Mouse (Mus musculus) heart, embryonic 12.5 days (tissue): Measurements from ENCODE around the gene Arhgef3. TPM values are rescaled to one million over a fixed set of nuclear protein-coding genes. Genes with fewer than 3 reads are reported as not detected.

ENCODE experiments used
- ATAC-seq: fragments of 200-750 bp; cut with Nextera tagmentation; 2 replicates; pipeline ENCODE4 v1.8.0; 2017; ENCODE audit warnings: moderate TSS enrichment, moderate library complexity; ENCODE audit not compliant: insufficient number of reproducible peaks, low FRiP score
- H3K27ac ChIP-seq: fragments of 300-500 bp; sonication (generic); 2 replicates; pipeline ENCODE4 v1.5.1; 2016; ENCODE audit warnings: mild to moderate bottlenecking, moderate library complexity; ENCODE audit not compliant: poor library complexity, severe bottlenecking
- H3K27me3 ChIP-seq: fragments of 300-500 bp; sonication (generic); replicated peaks from 2 replicates; pipeline ENCODE4 v1.6.1; 2016; ENCODE audit warnings: mild to moderate bottlenecking, moderate library complexity
- H3K36me3 ChIP-seq: fragments of 300-500 bp; sonication (generic); 2 replicates; pipeline ENCODE4 v1.6.1; 2016; ENCODE audit warnings: mild to moderate bottlenecking, moderate library complexity
- H3K4me1 ChIP-seq: fragments of 300-500 bp; sonication (generic); replicated peaks from 2 replicates; pipeline ENCODE4 v1.6.1; 2016; ENCODE audit warnings: mild to moderate bottlenecking
- H3K4me2 ChIP-seq: fragments of 300-500 bp; sonication (generic); 2 replicates; pipeline ENCODE4 v1.6.1; 2016; ENCODE audit warnings: mild to moderate bottlenecking, moderate library complexity
- H3K4me3 ChIP-seq: fragments of 300-500 bp; sonication (generic); 2 replicates; pipeline ENCODE4 v1.5.1; 2016; ENCODE audit warnings: mild to moderate bottlenecking
- H3K9ac ChIP-seq: fragments of 300-500 bp; sonication (generic); 2 replicates; pipeline ENCODE4 v1.6.1; 2016; ENCODE audit warnings: mild to moderate bottlenecking, moderate library complexity
- H3K9me3 ChIP-seq: fragments of 300-500 bp; sonication (generic); replicated peaks from 2 replicates; pipeline ENCODE4 v1.6.1; 2016; ENCODE audit warnings: mild to moderate bottlenecking, moderate library complexity
- WGBS: fragments of 180-500 bp; shearing (Covaris S2); methylation state at CpG from one replicate; pipeline ENCODE4 v1.1.7; 2016; 5-methylcytosine and 5-hydroxymethylcytosine counted together
- polyA plus RNA-seq: library from polyadenylated mRNA; unstranded; fragments of >200 nt; fragmentation: Nextera tagmentation; extraction: Ambion mirVana; gene quantifications from 2 replicates; pipeline ENCODE4 v1.2.1, GENCODE M21; 2016

The Arhgef3 gene
- polyA plus RNA-seq, 1 experiment from 2014 or later = 17.6 TPM

GRCm38 (mm10) chr14:27348656-27349055 is 234.0 kb downstream of the Arhgef3 start:
- Histone ChIP-seq H3K4me1 (peaks cover 63% of the 10 kb centered on the region), H3K27ac (peak overlapping the region; percentile 70), H3K9ac (no peak overlapping the region), H3K9me3 (0 out of 2 replicates have a peak, but pooled peaks cover 6% of the 10 kb centered on the region), H3K4me2 (no peak overlapping the region), H3K4me3 (no peak overlapping the region), H3K27me3 (no peaks in the 10 kb centered on the region), H3K36me3 (peaks cover 4% of the 10 kb centered on the region; the same call in 1 of the 2 replicates)
- WGBS = 86% methylated on average over 4 of the region's 4 CpGs
- no peak for ATAC-seq

- Histone ChIP-seq H3K36me3 (no peaks in the 10 kb centered on the region; the same call in 1 of the 2 replicates), H3K27ac (peak overlapping the region; percentile 87), H3K27me3 (no peaks in the 10 kb centered on the region), H3K9ac (no peak overlapping the region), H3K4me2 (no peak overlapping the region), H3K9me3 (0 out of 2 replicates have a peak, but pooled peaks cover 3% of the 10 kb centered on the region), H3K4me1 (peaks cover 63% of the 10 kb centered on the region), H3K4me3 (no peak overlapping the region)
- 45% methylated on average over 3 of the region's 3 CpGs for WGBS
- no peak for ATAC-seq
Observed at GRCm38 (mm10) chr14:27349120-27349519, 234.4 kb downstream of the Arhgef3 start.

- ATAC-seq = peak; percentile 62; the same call in 1 of the 2 replicates
- Histone ChIP-seq H3K9me3 (0 out of 2 replicates have a peak, but pooled peaks cover 3% of the 10 kb centered on the region), H3K27me3 (no peaks in the 10 kb centered on the region), H3K27ac (peak overlapping the region; percentile 87), H3K36me3 (no peaks in the 10 kb centered on the region), H3K4me2 (no peak overlapping the region), H3K9ac (0 out of 2 replicates have a peak overlapping the region, but pooled peaks have one; percentile 22), H3K4me1 (peaks cover 61% of the 10 kb centered on the region), H3K4me3 (no peak overlapping the region)
- WGBS = 41% methylated on average over 17 of the region's 17 CpGs
Observed at GRCm38 (mm10) chr14:27349828-27350729, 235.4 kb downstream of the Arhgef3 start.

- no peaks in the 10 kb centered on the region for H3K36me3 ChIP-seq
- H3K9ac ChIP-seq = no peak overlapping the region; the same call in 1 of the 2 replicates
- H3K4me2 ChIP-seq = no peak overlapping the region
- H3K27ac ChIP-seq = peak overlapping the region; percentile 87
- WGBS = 38% methylated on average over 5 of the region's 5 CpGs
- ATAC-seq = peak; percentile 26; the same call in 1 of the 2 replicates
- no peak overlapping the region for H3K4me3 ChIP-seq
- H3K27me3 ChIP-seq = no peaks in the 10 kb centered on the region
- peaks cover 55% of the 10 kb centered on the region for H3K4me1 ChIP-seq
- H3K9me3 ChIP-seq = 0 out of 2 replicates have a peak, but pooled peaks cover 3% of the 10 kb centered on the region
Observed at GRCm38 (mm10) chr14:27351051-27351475, 236.4 kb downstream of the Arhgef3 start.

- Histone ChIP-seq H3K9ac (no peak overlapping the region; the same call in 1 of the 2 replicates), H3K9me3 (0 out of 2 replicates have a peak, but pooled peaks cover 3% of the 10 kb centered on the region), H3K36me3 (no peaks in the 10 kb centered on the region), H3K27me3 (no peaks in the 10 kb centered on the region), H3K4me2 (no peak overlapping the region), H3K27ac (peak overlapping the region; percentile 87), H3K4me1 (peaks cover 54% of the 10 kb centered on the region), H3K4me3 (no peak overlapping the region)
- WGBS = 37% methylated on average over 4 of the region's 4 CpGs
- no peak for ATAC-seq
Observed at GRCm38 (mm10) chr14:27351476-27352079, 236.9 kb downstream of the Arhgef3 start.

- ATAC-seq = no peak
- no peak overlapping the region for H3K4me2 ChIP-seq
- no peaks in the 10 kb centered on the region for H3K36me3 ChIP-seq
- H3K9me3 ChIP-seq = 0 out of 2 replicates have a peak, but pooled peaks cover 3% of the 10 kb centered on the region
- no peaks in the 10 kb centered on the region for H3K27me3 ChIP-seq
- WGBS = 82% methylated on average over 5 of the region's 5 CpGs
- H3K4me1 ChIP-seq = peaks cover 51% of the 10 kb centered on the region
- peak overlapping the region; percentile 28; the same call in 1 of the 2 replicates for H3K27ac ChIP-seq
- H3K9ac ChIP-seq = no peak overlapping the region
- no peak overlapping the region for H3K4me3 ChIP-seq
Observed at GRCm38 (mm10) chr14:27352470-27352869, 237.8 kb downstream of the Arhgef3 start.

- no peaks in the 10 kb centered on the region for H3K9me3 ChIP-seq
- H3K4me1 ChIP-seq = peaks cover 32% of the 10 kb centered on the region
- 81% methylated on average over 6 of the region's 6 CpGs for WGBS
- no peak overlapping the region for H3K27ac ChIP-seq
- H3K36me3 ChIP-seq = no peaks in the 10 kb centered on the region
- no peak overlapping the region for H3K4me2 ChIP-seq
- no peaks in the 10 kb centered on the region for H3K27me3 ChIP-seq
- H3K9ac ChIP-seq = no peak overlapping the region
- ATAC-seq = no peak
- H3K4me3 ChIP-seq = no peak overlapping the region
Observed at GRCm38 (mm10) chr14:27355151-27355550, 240.5 kb downstream of the Arhgef3 start.

- no peak overlapping the region for H3K4me2 ChIP-seq
- H3K27me3 ChIP-seq = no peaks in the 10 kb centered on the region
- H3K27ac ChIP-seq = no peak overlapping the region
- H3K4me1 ChIP-seq = peaks cover 32% of the 10 kb centered on the region
- no peak overlapping the region for H3K4me3 ChIP-seq
- ATAC-seq = no peak
- H3K9me3 ChIP-seq = no peaks in the 10 kb centered on the region
- H3K36me3 ChIP-seq = no peaks in the 10 kb centered on the region
- H3K9ac ChIP-seq = no peak overlapping the region
- 85% methylated on average over 4 of the region's 4 CpGs for WGBS
Observed at GRCm38 (mm10) chr14:27355937-27356336, 241.2 kb downstream of the Arhgef3 start.

GRCm38 (mm10) chr14:27357139-27357538 is 242.4 kb downstream of the Arhgef3 start:
- Histone ChIP-seq H3K27ac (no peak overlapping the region), H3K4me2 (no peak overlapping the region), H3K9me3 (no peaks in the 10 kb centered on the region), H3K4me3 (no peak overlapping the region), H3K36me3 (no peaks in the 10 kb centered on the region), H3K4me1 (peaks cover 28% of the 10 kb centered on the region), H3K27me3 (no peaks in the 10 kb centered on the region), H3K9ac (no peak overlapping the region)
- ATAC-seq = no peak
- WGBS = 61% methylated on average over 6 of the region's 6 CpGs

GRCm38 (mm10) chr14:27358202-27358601 is 243.5 kb downstream of the Arhgef3 start:
- ATAC-seq = no peak
- H3K4me2 ChIP-seq = no peak overlapping the region
- peaks cover 21% of the 10 kb centered on the region for H3K4me1 ChIP-seq
- H3K9ac ChIP-seq = no peak overlapping the region
- H3K27ac ChIP-seq = no peak overlapping the region
- H3K9me3 ChIP-seq = no peaks in the 10 kb centered on the region
- WGBS = 57% methylated on average over 6 of the region's 6 CpGs
- no peak overlapping the region for H3K4me3 ChIP-seq
- H3K36me3 ChIP-seq = no peaks in the 10 kb centered on the region
- H3K27me3 ChIP-seq = no peaks in the 10 kb centered on the region

GRCm38 (mm10) chr14:27360849-27361248 is 246.2 kb downstream of the Arhgef3 start:
- H3K27me3 ChIP-seq = no peaks in the 10 kb centered on the region
- H3K4me1 ChIP-seq = peaks cover 20% of the 10 kb centered on the region
- WGBS = 80% methylated on average over 7 of the region's 7 CpGs
- H3K36me3 ChIP-seq = no peaks in the 10 kb centered on the region
- H3K27ac ChIP-seq = no peak overlapping the region
- ATAC-seq = no peak
- H3K4me2 ChIP-seq = no peak overlapping the region
- no peak overlapping the region for H3K4me3 ChIP-seq
- no peaks in the 10 kb centered on the region for H3K9me3 ChIP-seq
- no peak overlapping the region for H3K9ac ChIP-seq
